In the genomic region with DNA sequence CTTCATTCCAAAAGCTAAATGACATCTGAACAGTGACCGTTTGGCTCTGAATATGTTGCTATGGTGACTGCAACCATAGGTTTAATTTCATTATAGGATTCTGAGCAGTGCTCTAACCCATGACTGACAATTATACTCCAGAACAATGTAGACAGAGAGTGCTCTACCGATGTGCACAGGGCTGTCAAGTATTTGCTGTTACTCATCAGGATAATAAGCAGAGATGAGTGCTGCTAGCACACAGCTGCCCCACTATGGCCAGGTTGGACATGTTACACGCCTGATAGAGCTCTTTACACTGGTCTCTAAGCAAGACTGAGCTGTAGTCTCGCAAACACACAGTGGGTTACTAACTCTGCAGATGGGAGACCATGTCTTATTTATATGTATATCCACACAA, we compare ENCODE assay signal across 9 mouse cellular contexts.
DNase-seq lines count a peak whose midpoint lies in the region; ATAC-seq lines count a peak whose summit lies in the region.
"Had no signal": no experiment of that assay in that cellular context is flagged by ENCODE, and none has a peak within 500 bp of the region (broad histone marks: within the 10 kb centered on the region; RNA-seq: fewer than 3 reads in every experiment).

No protein-coding gene starts in this region.

- H3K4me3 ChIP-seq in lung, embryonic 16.5 days (ENCODE audit: low read length): no peak overlapping the region
- no peak overlapping the region for H3K4me3 ChIP-seq in hindbrain, embryonic 11.5 days (ENCODE audit: low read depth, low read length)
- H3K4me3 ChIP-seq in midbrain, embryonic 12.5 days: no peak overlapping the region

- H3K36me3 ChIP-seq in lung, embryonic 16.5 days (ENCODE audit: control insufficient read depth, insufficient read depth, low read length): no peaks in the 10 kb centered on the region
- H3K36me3 ChIP-seq in hindbrain, embryonic 11.5 days (ENCODE audit: control insufficient read depth, insufficient read depth, low read length): no peaks in the 10 kb centered on the region
- no peaks in the 10 kb centered on the region for H3K36me3 ChIP-seq in midbrain, embryonic 12.5 days

- no peak overlapping the region for H3K4me2 ChIP-seq in lung, embryonic 16.5 days (ENCODE audit: low read depth, low read length)
- H3K4me2 ChIP-seq in hindbrain, embryonic 11.5 days (replicated peaks; ENCODE audit: low read depth, low read length): no peak overlapping the region
- H3K4me2 ChIP-seq in midbrain, embryonic 12.5 days (replicated peaks): no peak overlapping the region

- no peaks in the 10 kb centered on the region for H3K9me3 ChIP-seq in lung, embryonic 16.5 days (ENCODE audit: control insufficient read depth, low read length)
- no peaks in the 10 kb centered on the region for H3K9me3 ChIP-seq in hindbrain, embryonic 11.5 days (ENCODE audit: control insufficient read depth, low read length)
- H3K9me3 ChIP-seq in midbrain, embryonic 12.5 days: no peaks in the 10 kb centered on the region

- no peak for ATAC-seq in lung, embryonic 16.5 days (ENCODE audit: low read depth)
- ATAC-seq in hindbrain, embryonic 11.5 days (ENCODE audit: low FRiP score): peak; percentile 82
- ATAC-seq in midbrain, embryonic 12.5 days (ENCODE audit: low FRiP score, low read depth): peak; percentile 54
- no peak for ATAC-seq in megakaryocyte-erythroid progenitor cell, adult 5-6 weeks (replicated peaks; ENCODE audit: low FRiP score, low TSS enrichment, poor library complexity, severe bottlenecking)
- ATAC-seq in cerebellum, adult (ENCODE audit: insufficient number of reproducible peaks, low FRiP score, low TSS enrichment): no peak

- H3K4me1 ChIP-seq in lung, embryonic 16.5 days (replicated peaks; ENCODE audit: control insufficient read depth, insufficient read depth, low read length): peaks cover 8% of the 10 kb centered on the region
- H3K4me1 ChIP-seq in hindbrain, embryonic 11.5 days (replicated peaks; ENCODE audit: control insufficient read depth, insufficient read depth, low read length): peaks cover 2% of the 10 kb centered on the region; the same call in 1 of the 2 replicates
- peaks cover 17% of the 10 kb centered on the region; the same call in 1 of the 2 replicates for H3K4me1 ChIP-seq in midbrain, embryonic 12.5 days

- WGBS in lung, embryonic 16.5 days: 70% methylated on average over 4 of the region's 4 CpGs
- WGBS in hindbrain, embryonic 11.5 days: 36% methylated on average over 4 of the region's 4 CpGs
- WGBS in midbrain, embryonic 12.5 days: 28% methylated on average over 4 of the region's 4 CpGs

- DNase-seq in lung, postnatal 25 days (ENCODE audit: low spot score): no peak
- peak; percentile 28 for DNase-seq in hindbrain, embryonic 11.5 days (ENCODE audit: low spot score)
- no peak for DNase-seq in spleen, postnatal 36 days (ENCODE audit: low spot score in 2 of 2)
- DNase-seq: heart, postnatal 10 days; kidney, postnatal 10 days had no signal

- H3K27ac ChIP-seq in lung, embryonic 16.5 days (ENCODE audit: low read length): peak overlapping the region; percentile 21; the same call in 1 of the 2 replicates
- H3K27ac ChIP-seq in hindbrain, embryonic 11.5 days (ENCODE audit: low read depth, low read length): peak overlapping the region; percentile 49; the same call in 1 of the 2 replicates
- no peak overlapping the region for H3K27ac ChIP-seq in midbrain, embryonic 12.5 days (replicated peaks)

- H3K9ac ChIP-seq in lung, embryonic 16.5 days (ENCODE audit: low read length): no peak overlapping the region
- H3K9ac ChIP-seq in hindbrain, embryonic 11.5 days (ENCODE audit: low read depth, low read length): no peak overlapping the region
- H3K9ac ChIP-seq in midbrain, embryonic 12.5 days (replicated peaks): no peak overlapping the region

- H3K27me3 ChIP-seq in lung, embryonic 16.5 days (ENCODE audit: control insufficient read depth, insufficient read depth, low read depth, low read length): no peaks in the 10 kb centered on the region
- H3K27me3 ChIP-seq in hindbrain, embryonic 11.5 days (ENCODE audit: control insufficient read depth, insufficient read depth, low read length): no peaks in the 10 kb centered on the region
- H3K27me3 ChIP-seq in midbrain, embryonic 12.5 days: no peaks in the 10 kb centered on the region

Comparison
In these comparisons a context has a peak if more than half of its experiments do, and no peak if none do; other contexts are left out.
1. ATAC-seq: peak in hindbrain, embryonic 11.5 days (single experiment) and midbrain, embryonic 12.5 days (single experiment); none in lung, embryonic 16.5 days (single experiment), megakaryocyte-erythroid progenitor cell, adult 5-6 weeks (single experiment) and cerebellum, adult (single experiment).